24 mouse cellular contexts compared by ENCODE assay signal in the genomic region with DNA sequence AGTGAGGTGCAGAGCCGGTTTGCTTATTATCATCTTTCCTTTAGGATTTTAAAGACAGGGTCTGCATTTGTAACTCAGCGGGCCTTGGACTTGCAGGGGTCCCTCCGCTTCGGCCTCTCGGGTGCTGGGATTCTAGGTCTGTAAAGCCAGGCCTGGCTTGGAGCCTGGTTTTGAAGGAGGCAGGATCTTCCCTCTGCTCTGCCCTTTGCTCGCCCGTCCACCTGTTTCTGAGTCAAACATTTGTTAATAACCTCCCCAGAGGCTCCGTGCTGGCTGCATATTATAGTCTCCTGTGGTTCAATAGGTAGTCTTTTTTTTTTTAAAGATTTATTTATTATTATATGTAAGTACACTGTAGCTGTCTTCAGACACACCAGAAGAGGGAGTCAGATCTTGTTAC. TPM values are rescaled to one million over a fixed set of nuclear protein-coding genes. Genes with fewer than 3 reads are reported as not detected.
DNase-seq lines count a peak whose midpoint lies in the region; ATAC-seq and TF ChIP-seq lines count a peak whose summit lies in the region.
"Had no signal": no experiment of that assay in that cellular context is flagged by ENCODE, and none has a peak within 500 bp of the region (broad histone marks: within the 10 kb centered on the region; RNA-seq: fewer than 3 reads in every experiment).

No protein-coding gene starts in this region.

- H3K4me1 ChIP-seq in kidney, adult 2 months (ENCODE audit: control insufficient read depth, insufficient read depth, low read length): peaks cover 13% of the 10 kb centered on the region; the same call in 1 of the 2 replicates
- peaks cover 25% of the 10 kb centered on the region for H3K4me1 ChIP-seq in kidney, embryonic 14.5 days (ENCODE audit: control insufficient read depth, insufficient read depth, low read length)
- H3K4me1 ChIP-seq in embryonic facial prominence, embryonic 15.5 days: peaks cover 38% of the 10 kb centered on the region
- H3K4me1 ChIP-seq in liver, embryonic 12.5 days: peaks cover 15% of the 10 kb centered on the region

- no peaks in the 10 kb centered on the region for H3K36me3 ChIP-seq in kidney, adult 2 months (ENCODE audit: control insufficient read depth, insufficient read depth, low read length)
- H3K36me3 ChIP-seq in kidney, embryonic 14.5 days (ENCODE audit: control insufficient read depth, insufficient read depth, low read length): no peaks in the 10 kb centered on the region
- H3K36me3 ChIP-seq in embryonic facial prominence, embryonic 15.5 days: no peaks in the 10 kb centered on the region
- H3K36me3 ChIP-seq in liver, embryonic 12.5 days: no peaks in the 10 kb centered on the region
- H3K36me3 ChIP-seq: forebrain, embryonic 15.5 days; hindbrain, embryonic 15.5 days; lung, embryonic 15.5 days; neural tube, embryonic 13.5 days had no signal

- peak overlapping the region; percentile 77 for H3K27ac ChIP-seq in kidney, adult 2 months (ENCODE audit: insufficient read depth, low read depth, low read length)
- no peak overlapping the region for H3K27ac ChIP-seq in kidney, embryonic 14.5 days (ENCODE audit: low read depth, low read length)
- H3K27ac ChIP-seq in embryonic facial prominence, embryonic 15.5 days (replicated peaks): peak overlapping the region; percentile 39; the same call in 1 of the 2 replicates
- H3K27ac ChIP-seq in liver, embryonic 12.5 days: 0 out of 2 replicates have a peak overlapping the region, but pooled peaks have one; percentile 3
- H3K27ac ChIP-seq: embryonic facial prominence, embryonic 13.5 days; forebrain, embryonic 15.5 days; hindbrain, embryonic 15.5 days; lung, embryonic 15.5 days had no signal

- ATAC-seq in kidney, embryonic 14.5 days (ENCODE audit: low FRiP score, low TSS enrichment): no peak
- ATAC-seq in embryonic facial prominence, embryonic 15.5 days (ENCODE audit: insufficient number of reproducible peaks, low FRiP score, low TSS enrichment, low read depth): no peak
- ATAC-seq in liver, embryonic 12.5 days: no peak
- ATAC-seq in CD4-positive, CD25-positive, alpha-beta regulatory T cell, adult 4 months: no peak
- ATAC-seq: activated CD4-positive, CD25-positive, alpha-beta regulatory T cell, adult 4 months; forebrain, embryonic 15.5 days had no signal

- H3K9me3 ChIP-seq in kidney, embryonic 14.5 days (ENCODE audit: control insufficient read depth, low read length): no peaks in the 10 kb centered on the region
- H3K9me3 ChIP-seq in embryonic facial prominence, embryonic 15.5 days (replicated peaks): no peaks in the 10 kb centered on the region
- H3K9me3 ChIP-seq in liver, embryonic 12.5 days (replicated peaks): no peaks in the 10 kb centered on the region
- H3K9me3 ChIP-seq: embryonic facial prominence, embryonic 13.5 days; forebrain, embryonic 15.5 days; hindbrain, embryonic 15.5 days; lung, embryonic 15.5 days; megakaryocyte, embryonic 14.5 days; neural tube, embryonic 13.5 days had no signal

- TF ChIP-seq POLR2A in kidney, adult 2 months (IDR thresholded peaks at IDR 0.05; ENCODE audit: low read depth, low read length): no peak

- peak; percentile 69 for DNase-seq in kidney, adult 2 months
- DNase-seq in kidney, postnatal 14 days: peak; percentile 47
- DNase-seq in adrenal gland, adult 18-20 months (ENCODE audit: low spot score in 2 of 2): no peak
- DNase-seq in thymus, postnatal 10 days (ENCODE audit: low spot score in 2 of 2): no peak
- DNase-seq: adrenal gland, postnatal 10 days; cerebellum, adult 18-20 months; cerebellum, postnatal 14 days; gastrocnemius, postnatal 14 days; heart, postnatal 36 days; left cerebral cortex, postnatal 4 days; lung, postnatal 36 days; midbrain, embryonic 14.5 days; thymus, postnatal 14 days had no signal

- whole genome bisulfite sequencing in kidney, adult 2 months: 67% methylated on average over 8 of the region's 8 CpGs
- WGBS in kidney, embryonic 14.5 days: 89% methylated on average over 8 of the region's 8 CpGs
- WGBS in embryonic facial prominence, embryonic 15.5 days: 79% methylated on average over 8 of the region's 8 CpGs
- WGBS in liver, embryonic 12.5 days (ENCODE audit: insufficient replicate concordance): 74% methylated on average over 8 of the region's 8 CpGs

- no peak overlapping the region for H3K4me2 ChIP-seq in kidney, embryonic 14.5 days (replicated peaks; ENCODE audit: low read depth, low read length)
- H3K4me2 ChIP-seq in embryonic facial prominence, embryonic 15.5 days (replicated peaks): no peak overlapping the region
- H3K4me2 ChIP-seq in liver, embryonic 12.5 days: no peak overlapping the region
- H3K4me2 ChIP-seq: embryonic facial prominence, embryonic 13.5 days; forebrain, embryonic 15.5 days; hindbrain, embryonic 15.5 days; lung, embryonic 15.5 days; neural tube, embryonic 13.5 days had no signal

- no peak for TF ChIP-seq CTCF in kidney, adult 2 months (conservative IDR thresholded peaks at IDR 0.05; ENCODE audit: insufficient read depth, insufficient read length, low read depth, low read length)

- H3K9ac ChIP-seq in kidney, embryonic 14.5 days (ENCODE audit: low read depth, low read length): no peak overlapping the region
- H3K9ac ChIP-seq in embryonic facial prominence, embryonic 15.5 days: no peak overlapping the region
- no peak overlapping the region for H3K9ac ChIP-seq in liver, embryonic 12.5 days
- H3K9ac ChIP-seq: embryonic facial prominence, embryonic 13.5 days; forebrain, embryonic 15.5 days; hindbrain, embryonic 15.5 days; lung, embryonic 15.5 days; neural tube, embryonic 13.5 days had no signal

- no peak overlapping the region for H3K4me3 ChIP-seq in kidney, adult 2 months (ENCODE audit: insufficient read depth, low read depth, low read length)
- no peak overlapping the region for H3K4me3 ChIP-seq in kidney, embryonic 14.5 days (ENCODE audit: low read length)
- H3K4me3 ChIP-seq in embryonic facial prominence, embryonic 15.5 days (replicated peaks): no peak overlapping the region
- H3K4me3 ChIP-seq in liver, embryonic 12.5 days: no peak overlapping the region
- H3K4me3 ChIP-seq: embryonic facial prominence, embryonic 13.5 days; forebrain, embryonic 15.5 days; hindbrain, embryonic 15.5 days; lung, embryonic 15.5 days; megakaryocyte, embryonic 14.5 days; neural tube, embryonic 13.5 days had no signal

- H3K27me3 ChIP-seq in kidney, adult 2 months (replicated peaks; ENCODE audit: control insufficient read depth, insufficient read depth, low read length): no peaks in the 10 kb centered on the region
- no peaks in the 10 kb centered on the region for H3K27me3 ChIP-seq in kidney, embryonic 14.5 days (ENCODE audit: control insufficient read depth, insufficient read depth, low read length)
- no peaks in the 10 kb centered on the region for H3K27me3 ChIP-seq in embryonic facial prominence, embryonic 15.5 days
- peaks cover 52% of the 10 kb centered on the region for H3K27me3 ChIP-seq in liver, embryonic 12.5 days (replicated peaks)
- H3K27me3 ChIP-seq: forebrain, embryonic 15.5 days; hindbrain, embryonic 15.5 days; lung, embryonic 15.5 days had no signal

RNA-seq across cellular contexts. Expression of a gene that starts 9.4 kb away (rescaled TPM):
- polyA plus RNA-seq in kidney, adult 2 months (2012; rRNA removed): 5.7 and 7.0 TPM in 2 replicates
- polyA plus RNA-seq in kidney, embryonic 14.5 days (2014; fragmentation: Nextera tagmentation; extraction: Ambion mirVana): 2.0 and 3.0 TPM in 2 replicates
- polyA plus RNA-seq in embryonic facial prominence, embryonic 15.5 days (2015; fragmentation: Nextera tagmentation; extraction: Ambion mirVana): 13.3 and 14.1 TPM in 2 replicates
- 1.5 and 1.9 TPM in 2 replicates for polyA plus RNA-seq in liver, embryonic 12.5 days (2016; fragmentation: Nextera tagmentation; extraction: Ambion mirVana)
- polyA plus RNA-seq in CD4-positive, CD25-positive, alpha-beta regulatory T cell, adult 4 months (2017; shearing (Covaris generic)): not detected
- 1 to 10 TPM; 1.6 to 2.8 TPM for total RNA-seq in adrenal gland, adult 18-20 months (2021)

RNA-seq across cellular contexts. Expression of a gene that starts 32.0 kb away (rescaled TPM):
- 29.9 and 50.8 TPM in 2 replicates for polyA plus RNA-seq in kidney, adult 2 months (2012; rRNA removed)
- 5.4 and 6.3 TPM in 2 replicates for polyA plus RNA-seq in kidney, embryonic 14.5 days (2014; fragmentation: Nextera tagmentation; extraction: Ambion mirVana)
- polyA plus RNA-seq in embryonic facial prominence, embryonic 15.5 days (2015; fragmentation: Nextera tagmentation; extraction: Ambion mirVana): 19.2 and 20.7 TPM in 2 replicates
- polyA plus RNA-seq in liver, embryonic 12.5 days (2016; fragmentation: Nextera tagmentation; extraction: Ambion mirVana): 9.8 and 11.1 TPM in 2 replicates
- 1 to 10 TPM in 1 of 2 experiments, not detected in 1; 1.2 TPM for polyA plus RNA-seq in CD4-positive, CD25-positive, alpha-beta regulatory T cell, adult 4 months (2017; shearing (Covaris generic))
- 1 to 10 TPM; 1.5 to 4.7 TPM for total RNA-seq in adrenal gland, adult 18-20 months (2021)

RNA-seq across cellular contexts. Expression of a gene that starts 43.4 kb away (rescaled TPM):
- polyA plus RNA-seq in kidney, adult 2 months (2012; rRNA removed): 2.1 and 2.2 TPM in 2 replicates
- polyA plus RNA-seq in kidney, embryonic 14.5 days (2014; fragmentation: Nextera tagmentation; extraction: Ambion mirVana): 5.7 and 6.0 TPM in 2 replicates
- 10.1 and 12.5 TPM in 2 replicates for polyA plus RNA-seq in embryonic facial prominence, embryonic 15.5 days (2015; fragmentation: Nextera tagmentation; extraction: Ambion mirVana)
- polyA plus RNA-seq in liver, embryonic 12.5 days (2016; fragmentation: Nextera tagmentation; extraction: Ambion mirVana): 63.4 and 69.1 TPM in 2 replicates
- 10 to 100 TPM; 14.5 to 29.6 TPM for polyA plus RNA-seq in CD4-positive, CD25-positive, alpha-beta regulatory T cell, adult 4 months (2017; shearing (Covaris generic))
- total RNA-seq in adrenal gland, adult 18-20 months (2021): 1 to 10 TPM; 1.9 to 3.2 TPM

Comparison
In these comparisons a context has a peak if more than half of its experiments do, and no peak if none do; other contexts are left out.
1. DNase-seq: peak in kidney, adult 2 months (single experiment) and kidney, postnatal 14 days (single experiment); none in adrenal gland, adult 18-20 months (0 of 2) and thymus, postnatal 10 days (0 of 2).